Comparison of ENCODE assay signal across 8 mouse cellular contexts in genomic region chr13:97099187-97099852, GRCm38 (mm10). TPM values are rescaled to one million over a fixed set of nuclear protein-coding genes. Genes with fewer than 3 reads are reported as not detected.
A peak's percentile ranks its signal among the peaks of the same experiment; 100 is the strongest.
DNase-seq lines count a peak whose midpoint lies in the region; ATAC-seq and TF ChIP-seq lines count a peak whose summit lies in the region.
"Had no signal": no experiment of that assay in that cellular context is flagged by ENCODE, and none has a peak within 500 bp of the region (broad histone marks: within the 10 kb centered on the region; RNA-seq: fewer than 3 reads in every experiment).

TSS of gene Gm6169 (minus strand) at chr13:97099237.

- peak; percentile 75 for DNase-seq in 416B (ENCODE audit: low read depth)
- DNase-seq in c-Kit-positive CD71-positive TER-119-negative erythroid progenitor cells, embryonic 14.5 days (ENCODE audit: low read depth), result peak; percentile 37
- DNase-seq in kidney, postnatal 14 days, result peak; percentile 59
- no peak for DNase-seq in lung, adult 2 months
- peak; percentile 67 for DNase-seq in retina, postnatal 7 days (ENCODE audit: low read depth, low spot score)

- peaks cover 6% of the 10 kb centered on the region for H3K4me1 ChIP-seq in ES-Bruce4 (ENCODE audit: control insufficient read depth, insufficient read depth, low read length)
- H3K4me1 ChIP-seq in forebrain, embryonic 13.5 days, result no peaks in the 10 kb centered on the region
- no peaks in the 10 kb centered on the region for H3K4me1 ChIP-seq in lung, adult 2 months (ENCODE audit: control insufficient read depth, insufficient read depth, low read length)
- H3K4me1 ChIP-seq: limb, embryonic 15.5 days had no signal

- H3K27me3 ChIP-seq in ES-Bruce4 (ENCODE audit: control insufficient read depth, insufficient read depth, low read length, poor library complexity, severe bottlenecking), result no peaks in the 10 kb centered on the region
- no peaks in the 10 kb centered on the region for H3K27me3 ChIP-seq in forebrain, embryonic 13.5 days
- H3K27me3 ChIP-seq: limb, embryonic 15.5 days had no signal

- H3K4me3 ChIP-seq in ES-Bruce4 (ENCODE audit: low read depth, low read length), result no peak within 1 kb of the TSS
- H3K4me3 ChIP-seq in forebrain, embryonic 13.5 days, result no peak within 1 kb of the TSS
- H3K4me3 ChIP-seq in lung, adult 2 months (replicated peaks; ENCODE audit: extremely low read depth, low read depth, low read length), result no peak within 1 kb of the TSS
- H3K4me3 ChIP-seq: limb, embryonic 15.5 days had no signal

- peak; percentile 47 for TF ChIP-seq CTCF in ES-Bruce4 (IDR thresholded peaks at IDR 0.05; ENCODE audit: low read depth, low read length)
- peak; percentile 28; the same call in 1 of the 2 replicates for TF ChIP-seq CTCF in lung, adult 2 months (IDR thresholded peaks at IDR 0.05; ENCODE audit: insufficient read depth, low read length)

- WGBS in forebrain, embryonic 13.5 days, result 82% methylated on average over 22 of the region's 22 CpGs
- 71% methylated on average over 22 of the region's 22 CpGs for WGBS in lung, adult 2 months

- no peaks in the 10 kb centered on the region for H3K9me3 ChIP-seq in ES-Bruce4 (replicated peaks; ENCODE audit: control insufficient read depth, insufficient read depth, low read length, poor library complexity, severe bottlenecking)
- H3K9me3 ChIP-seq in forebrain, embryonic 13.5 days (replicated peaks), result no peaks in the 10 kb centered on the region
- H3K9me3 ChIP-seq: limb, embryonic 15.5 days had no signal

- TF ChIP-seq EP300 in ES-Bruce4 (IDR thresholded peaks at IDR 0.05; ENCODE audit: insufficient read depth, low read depth, low read length), result no peak

- H3K27ac ChIP-seq in ES-Bruce4 (ENCODE audit: insufficient read depth, low read length), result no peak within 1 kb of the TSS
- H3K27ac ChIP-seq in forebrain, embryonic 13.5 days, result no peak within 1 kb of the TSS
- H3K27ac ChIP-seq: limb, embryonic 15.5 days had no signal

- no peak within 1 kb of the TSS for H3K9ac ChIP-seq in ES-Bruce4 (ENCODE audit: low read depth, poor library complexity, severe bottlenecking)
- no peak within 1 kb of the TSS for H3K9ac ChIP-seq in forebrain, embryonic 13.5 days
- H3K9ac ChIP-seq: limb, embryonic 15.5 days had no signal

- ATAC-seq in forebrain, embryonic 13.5 days, result peak; percentile 41; the same call in 1 of the 2 replicates

- H3K4me2 ChIP-seq in forebrain, embryonic 13.5 days, result no peak within 1 kb of the TSS
- H3K4me2 ChIP-seq: limb, embryonic 15.5 days had no signal

- TF ChIP-seq POLR2A in ES-Bruce4 (IDR thresholded peaks at IDR 0.05; ENCODE audit: insufficient read depth, low read length), result no peak
- TF ChIP-seq POLR2A in lung, adult 2 months (IDR thresholded peaks at IDR 0.05; ENCODE audit: borderline replicate concordance, extremely low read depth, low read depth, low read length), result no peak

- peaks cover 24% of the 10 kb centered on the region for H3K36me3 ChIP-seq in ES-Bruce4 (ENCODE audit: control insufficient read depth, insufficient read depth, low read length, poor library complexity, severe bottlenecking)
- H3K36me3 ChIP-seq in forebrain, embryonic 13.5 days (ENCODE audit: poor library complexity, severe bottlenecking), result no peaks in the 10 kb centered on the region
- H3K36me3 ChIP-seq: limb, embryonic 15.5 days had no signal

RNA-seq across cellular contexts. Expression of gene Gm6169, which starts in this region (rescaled TPM):
- polyA plus RNA-seq in ES-Bruce4 (2011; ENCODE audit: insufficient read depth, insufficient read length, low read depth, missing spikeins), result 165 and 181 TPM in 2 replicates
- 0.94 and 2.3 TPM in 2 replicates for polyA plus RNA-seq in forebrain, embryonic 13.5 days (2015; fragmentation: Nextera tagmentation; extraction: Ambion mirVana)
- 0.65 and 1.9 TPM in 2 replicates for polyA plus RNA-seq in lung, adult 2 months (2012; rRNA removed)

Comparison
In these comparisons a context has a peak if more than half of its experiments do, and no peak if none do; other contexts are left out.
1. RNA of gene Gm6169 (polyA plus RNA-seq): 165 to 181 TPM in ES-Bruce4; 0.65 to 1.9 TPM in lung, adult 2 months and 0.94 to 2.3 TPM in forebrain, embryonic 13.5 days; every median in the first group is over 10 times any median in the second.